In genomic region chr16:63816672-63817071, GRCm38 (mm10) we compare ENCODE assay signal across 17 mouse cellular contexts. TPM values are rescaled to one million over a fixed set of nuclear protein-coding genes. Genes with fewer than 3 reads are reported as not detected.
DNase-seq lines count a peak whose midpoint lies in the region; ATAC-seq lines count a peak whose summit lies in the region.
"Had no signal": no experiment of that assay in that cellular context is flagged by ENCODE, and none has a peak within 500 bp of the region (broad histone marks: within the 10 kb centered on the region; RNA-seq: fewer than 3 reads in every experiment).

No protein-coding gene starts in this region.

- peak; percentile 55; the same call in 1 of the 2 replicates for ATAC-seq in frontal cortex, adult (ENCODE audit: low TSS enrichment)
- peak; percentile 41; the same call in 1 of the 2 replicates for ATAC-seq in forebrain, embryonic 15.5 days (replicated peaks)
- ATAC-seq in kidney, embryonic 15.5 days (replicated peaks; ENCODE audit: low FRiP score), result no peak
- ATAC-seq in CD4-positive, CD25-positive, alpha-beta regulatory T cell, adult 4 months, result no peak

- no peaks in the 10 kb centered on the region for H3K9me3 ChIP-seq in forebrain, embryonic 15.5 days
- H3K9me3 ChIP-seq in kidney, embryonic 15.5 days (replicated peaks), result no peaks in the 10 kb centered on the region
- H3K9me3 ChIP-seq: G1E; liver, embryonic 13.5 days had no signal

- no peak for DNase-seq in frontal cortex, postnatal 10 days (ENCODE audit: low spot score in 2 of 2)
- peak; percentile 3 to 10 for DNase-seq in layer of hippocampus, postnatal 36 days
- no peak for DNase-seq in layer of hippocampus, adult 9-11 months
- peak; percentile 72 to 83 for DNase-seq in cerebellum, adult 18-20 months
- DNase-seq: adrenal gland, postnatal 36 days; B cell, adult 2 months; kidney, adult 8-10 months; liver, embryonic 13.5 days; right cerebral cortex, postnatal 25 days; thymus, postnatal 14 days had no signal

- H3K4me1 ChIP-seq in forebrain, embryonic 15.5 days, result peaks cover 20% of the 10 kb centered on the region
- H3K4me1 ChIP-seq in kidney, embryonic 15.5 days, result no peaks in the 10 kb centered on the region
- H3K4me1 ChIP-seq: liver, embryonic 13.5 days had no signal

- H3K27ac ChIP-seq in forebrain, embryonic 15.5 days (replicated peaks), result peak overlapping the region; percentile 64; the same call in 1 of the 2 replicates
- H3K27ac ChIP-seq in kidney, embryonic 15.5 days, result no peak overlapping the region
- H3K27ac ChIP-seq: liver, embryonic 13.5 days had no signal

- H3K36me3 ChIP-seq in forebrain, embryonic 15.5 days, result no peaks in the 10 kb centered on the region
- H3K36me3 ChIP-seq in kidney, embryonic 15.5 days, result no peaks in the 10 kb centered on the region
- H3K36me3 ChIP-seq: G1E; liver, embryonic 13.5 days had no signal

- no peak overlapping the region for H3K9ac ChIP-seq in forebrain, embryonic 15.5 days (replicated peaks)
- H3K9ac ChIP-seq in kidney, embryonic 15.5 days, result no peak overlapping the region
- H3K9ac ChIP-seq: liver, embryonic 13.5 days had no signal

- H3K27me3 ChIP-seq in forebrain, embryonic 15.5 days, result no peaks in the 10 kb centered on the region
- H3K27me3 ChIP-seq in kidney, embryonic 15.5 days, result no peaks in the 10 kb centered on the region
- H3K27me3 ChIP-seq: liver, embryonic 13.5 days had no signal

- H3K4me2 ChIP-seq in forebrain, embryonic 15.5 days (replicated peaks), result no peak overlapping the region
- H3K4me2 ChIP-seq in kidney, embryonic 15.5 days, result no peak overlapping the region
- H3K4me2 ChIP-seq: liver, embryonic 13.5 days had no signal

- WGBS in forebrain, embryonic 15.5 days, result 13% methylated on average over 1 of the region's 1 CpGs
- 67% methylated on average over 1 of the region's 1 CpGs for WGBS in kidney, embryonic 15.5 days

- H3K4me3 ChIP-seq in forebrain, embryonic 15.5 days, result no peak overlapping the region
- H3K4me3 ChIP-seq in kidney, embryonic 15.5 days (replicated peaks), result no peak overlapping the region
- H3K4me3 ChIP-seq: liver, embryonic 13.5 days had no signal

RNA-seq across cellular contexts. Expression of gene Epha3, which starts 47.3 kb away (rescaled TPM):
- 10 to 100 TPM; 16.3 to 17.3 TPM for total RNA-seq in layer of hippocampus, postnatal 36 days (2021)
- polyA plus RNA-seq in forebrain, embryonic 15.5 days (2015; fragmentation: Nextera tagmentation; extraction: Ambion mirVana), result 85.2 and 95.2 TPM in 2 replicates
- polyA plus RNA-seq in kidney, embryonic 15.5 days (2015; fragmentation: Nextera tagmentation; extraction: Ambion mirVana), result 12.0 and 14.6 TPM in 2 replicates
- polyA plus RNA-seq in CD4-positive, CD25-positive, alpha-beta regulatory T cell, adult 4 months (2017; shearing (Covaris generic)), result under 1 TPM; 0.47 to 0.89 TPM
- total RNA-seq: hematopoietic stem cell, adult 5-6 weeks; neutrophil, adult 5-6 weeks had no signal
- polyA plus RNA-seq: G1E had no signal

Comparison
In these comparisons a context has a peak if more than half of its experiments do, and no peak if none do; other contexts are left out.
1. DNase-seq: peak in layer of hippocampus, postnatal 36 days (2 of 2) and cerebellum, adult 18-20 months (2 of 2); none in frontal cortex, postnatal 10 days (0 of 2) and layer of hippocampus, adult 9-11 months (single experiment).
2. ATAC-seq: peak in frontal cortex, adult (single experiment) and forebrain, embryonic 15.5 days (single experiment); none in kidney, embryonic 15.5 days (single experiment) and CD4-positive, CD25-positive, alpha-beta regulatory T cell, adult 4 months (single experiment).